Mouse (Mus musculus): Measurements from ENCODE around the gene Eif4g3. TPM values are rescaled to one million over a fixed set of nuclear protein-coding genes. Genes with fewer than 3 reads are reported as not detected.
A peak's percentile ranks its signal among the peaks of the same experiment; 100 is the strongest.

Eif4g3 gene
- total RNA-seq, 2 experiments from 2014 or later = 161 to 164 TPM

DNA sequence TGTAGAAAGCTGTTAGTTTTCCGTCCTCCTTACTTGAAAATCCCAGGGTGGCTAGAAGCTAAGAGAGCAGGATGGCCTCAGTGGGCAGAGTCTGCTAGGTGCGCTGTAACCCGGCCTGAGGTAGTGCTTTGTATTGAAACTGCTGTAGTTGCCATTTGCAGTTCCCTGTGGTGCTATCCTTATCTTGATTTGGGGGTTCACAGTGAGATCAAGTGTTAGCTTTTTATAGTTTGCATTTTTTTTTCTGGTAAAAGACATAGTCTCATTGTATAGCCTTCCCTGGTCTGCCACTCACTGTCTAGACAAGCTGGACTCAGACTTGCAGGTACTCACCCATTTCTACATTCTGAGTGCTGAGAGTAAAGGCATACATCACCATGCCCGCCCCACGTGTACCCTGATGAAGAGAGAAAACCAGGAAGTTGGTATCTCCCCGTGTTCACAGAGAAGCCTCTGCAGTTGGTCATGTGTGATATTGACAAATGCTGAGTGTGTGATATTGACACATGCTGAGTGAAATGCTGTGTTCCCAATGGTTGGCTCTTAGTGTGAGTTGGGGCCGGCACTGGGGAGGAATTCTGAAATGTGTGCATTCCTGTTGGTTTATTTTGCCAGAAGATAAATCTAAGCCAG, 98.9 kb downstream of the Eif4g3 start:
- DNase-seq (ENCODE audit: low spot score in 2 of 2) = no peak

- no peak for DNase-seq (ENCODE audit: low spot score in 2 of 2)
Observed at GRCm38 (mm10) chr4:138100456-138100855, 107.6 kb downstream of the Eif4g3 start.

DNA sequence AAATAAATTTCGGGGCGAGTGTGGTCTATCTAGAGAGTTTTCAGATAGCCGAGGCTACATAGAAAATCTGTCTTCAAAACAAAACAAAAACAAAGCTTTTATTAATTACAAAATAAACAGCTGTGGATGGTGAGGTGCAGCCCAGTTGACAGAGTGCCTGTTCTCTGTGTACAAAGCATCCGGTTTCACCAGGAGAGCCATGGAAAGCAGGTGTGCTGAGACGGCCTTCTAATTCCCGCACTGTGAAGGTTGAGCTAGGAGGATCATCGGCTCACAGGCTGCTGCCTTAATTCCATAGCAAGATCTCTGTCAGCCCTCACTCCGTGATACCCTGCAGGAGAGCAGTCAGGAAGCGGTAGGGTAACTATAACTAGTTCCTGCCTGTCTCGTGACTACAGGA, 109.0 kb downstream of the Eif4g3 start:
- no peak for DNase-seq (ENCODE audit: low spot score in 2 of 2)

- no peak for DNase-seq (ENCODE audit: low spot score in 2 of 2)
Observed at GRCm38 (mm10) chr4:138102413-138102812, 109.6 kb downstream of the Eif4g3 start.

DNA sequence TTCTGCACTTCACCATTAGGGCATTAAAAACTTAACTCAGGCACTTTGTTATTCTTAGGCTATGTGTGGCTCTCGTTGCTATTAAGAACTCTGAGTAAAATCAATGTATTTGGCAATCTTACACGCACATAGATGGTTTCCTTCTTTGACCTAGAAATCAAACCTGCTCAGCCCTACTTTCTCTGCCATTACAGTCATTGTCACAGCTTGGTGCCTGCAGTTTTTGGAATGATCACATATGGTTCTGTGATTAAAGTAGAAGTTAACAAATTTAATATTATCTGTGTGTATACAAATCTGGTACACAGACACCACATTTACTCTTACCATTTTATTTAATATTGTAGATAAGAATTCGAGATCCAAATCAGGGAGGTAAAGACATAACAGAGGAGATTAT, 112.1 kb downstream of the Eif4g3 start:
- DNase-seq (ENCODE audit: low spot score in 2 of 2) = no peak

- DNase-seq (ENCODE audit: low spot score in 2 of 2) = peak; percentile 68 to 72
Observed at GRCm38 (mm10) chr4:138107441-138108409, 114.9 kb downstream of the Eif4g3 start.

DNA sequence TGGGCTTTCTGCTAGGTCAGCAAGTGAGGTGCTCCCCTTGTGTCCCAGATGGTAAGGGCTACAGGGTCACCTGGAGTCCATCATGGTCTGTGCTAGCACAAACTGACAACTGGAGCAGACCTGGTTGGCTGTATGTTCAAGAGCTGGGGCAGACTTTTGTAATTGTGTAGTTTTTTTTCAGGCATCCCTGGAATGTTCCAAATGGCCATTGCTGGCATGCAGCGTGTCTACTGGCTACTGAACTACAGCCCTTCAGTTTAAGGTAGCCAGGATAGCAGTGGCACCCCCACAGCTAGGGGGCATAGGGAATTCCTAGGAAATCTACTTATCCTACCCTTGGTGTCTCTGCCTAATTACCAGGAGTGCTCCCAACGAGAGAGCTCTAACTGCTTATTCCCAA, 115.7 kb downstream of the Eif4g3 start:
- DNase-seq (ENCODE audit: low spot score in 2 of 2) = no peak

DNA sequence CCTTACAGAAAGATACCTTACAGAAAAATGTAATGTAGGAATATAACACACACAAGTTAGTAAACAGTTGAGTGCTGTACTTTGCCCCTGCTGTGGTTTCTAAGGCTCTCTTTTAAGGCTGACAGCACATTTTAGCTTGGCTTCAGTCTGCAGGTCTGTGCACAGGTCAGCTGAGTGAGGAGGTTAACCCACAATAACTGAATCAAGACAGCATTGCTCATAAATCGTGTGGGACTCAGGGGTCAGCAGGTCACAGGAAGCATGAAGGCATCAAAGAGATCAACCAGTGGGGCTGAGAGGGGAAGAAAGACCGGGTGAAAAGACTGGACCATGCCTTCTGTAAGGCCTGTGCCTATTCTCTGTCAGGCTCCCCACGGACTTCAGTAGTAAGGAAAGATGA, 116.5 kb downstream of the Eif4g3 start:
- no peak for DNase-seq (ENCODE audit: low spot score in 2 of 2)

GRCm38 (mm10) chr4:138111858-138112257, 119.0 kb downstream of the Eif4g3 start:
- peak in 1 of 2 experiments; percentile 36 for DNase-seq (ENCODE audit: low spot score in 2 of 2)

DNA sequence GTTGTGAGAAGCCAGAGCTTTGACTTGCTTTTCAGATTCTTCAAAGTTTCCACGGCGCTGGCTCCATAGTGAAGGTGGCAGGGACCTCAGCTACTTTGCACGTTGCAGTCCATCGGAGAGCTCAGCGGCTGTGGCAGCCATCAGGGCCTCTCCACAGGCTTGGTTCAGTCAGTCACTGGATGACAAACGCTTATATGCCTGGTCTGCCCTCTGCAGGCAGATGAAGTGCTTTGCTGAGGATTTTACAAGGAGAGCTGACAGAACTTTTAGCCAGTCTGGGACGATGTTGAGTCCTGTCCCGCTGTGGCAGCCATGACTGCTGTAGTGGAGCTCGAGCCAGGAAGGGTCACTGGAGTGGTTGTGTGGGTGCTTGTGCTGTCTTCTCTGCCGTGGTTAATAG, 126.9 kb downstream of the Eif4g3 start:
- peak; percentile 29 to 55 for DNase-seq (ENCODE audit: low spot score in 2 of 2)

DNA sequence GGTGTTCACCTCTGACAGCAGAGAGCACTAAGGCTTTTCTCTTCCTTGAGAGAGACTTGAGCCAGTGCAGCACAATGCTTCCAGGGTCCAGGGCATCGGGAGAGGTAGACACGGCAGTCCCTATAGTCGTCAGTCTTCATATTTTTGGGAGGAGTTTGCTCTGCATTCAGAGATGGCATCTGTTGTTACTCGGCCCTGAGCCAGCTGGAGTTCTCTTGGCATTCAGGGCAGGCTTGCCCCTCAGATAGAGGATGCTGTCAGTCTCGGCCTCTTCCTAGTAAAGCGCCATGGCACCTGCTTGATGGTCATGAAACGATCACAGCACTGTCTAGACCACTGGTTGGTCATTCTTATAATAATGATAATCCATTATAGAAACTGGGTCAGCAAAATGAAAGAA, 131.2 kb downstream of the Eif4g3 start:
- DNase-seq (ENCODE audit: low spot score in 2 of 2) = no peak

DNA sequence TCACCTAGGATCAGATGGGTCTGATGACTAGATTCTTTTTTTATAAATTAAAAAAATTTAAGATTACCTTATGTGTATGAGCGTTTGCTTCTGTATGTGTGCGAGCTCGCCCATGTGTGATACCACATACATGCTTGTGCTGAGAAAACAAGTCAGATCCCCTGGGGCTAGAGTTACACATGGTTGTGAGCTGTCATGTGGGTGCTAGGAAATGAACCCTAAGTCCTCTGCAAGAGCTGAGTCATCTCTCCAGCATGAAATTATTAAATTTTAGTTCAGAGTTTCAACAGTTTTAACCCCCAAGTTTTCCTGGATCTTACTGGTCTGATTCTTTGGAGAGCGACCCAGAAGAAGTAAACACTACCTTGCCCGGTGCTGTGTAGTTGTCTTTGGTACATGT, 134.5 kb downstream of the Eif4g3 start:
- no peak for DNase-seq (ENCODE audit: low spot score in 2 of 2)

DNA sequence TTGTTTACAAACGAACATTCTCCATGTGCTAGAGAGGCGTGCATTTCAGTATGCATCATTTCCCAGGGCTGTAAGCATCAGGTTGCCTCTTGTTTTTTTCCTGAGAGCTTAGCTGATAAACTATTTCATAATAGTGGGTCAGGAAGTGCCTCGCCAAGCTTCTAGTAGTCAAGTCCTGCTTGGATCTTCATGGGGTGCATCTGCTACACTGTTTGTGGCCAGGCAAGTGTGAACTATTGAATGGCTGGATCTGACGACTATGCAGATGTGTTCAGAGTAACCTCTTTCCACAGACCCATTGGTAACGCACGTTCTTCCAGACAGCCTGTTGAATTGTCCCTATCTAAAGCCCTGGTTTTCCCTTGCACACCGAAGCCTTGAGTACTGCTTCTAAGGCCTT, 135.0 kb downstream of the Eif4g3 start:
- no peak for DNase-seq (ENCODE audit: low spot score in 2 of 2)

DNA sequence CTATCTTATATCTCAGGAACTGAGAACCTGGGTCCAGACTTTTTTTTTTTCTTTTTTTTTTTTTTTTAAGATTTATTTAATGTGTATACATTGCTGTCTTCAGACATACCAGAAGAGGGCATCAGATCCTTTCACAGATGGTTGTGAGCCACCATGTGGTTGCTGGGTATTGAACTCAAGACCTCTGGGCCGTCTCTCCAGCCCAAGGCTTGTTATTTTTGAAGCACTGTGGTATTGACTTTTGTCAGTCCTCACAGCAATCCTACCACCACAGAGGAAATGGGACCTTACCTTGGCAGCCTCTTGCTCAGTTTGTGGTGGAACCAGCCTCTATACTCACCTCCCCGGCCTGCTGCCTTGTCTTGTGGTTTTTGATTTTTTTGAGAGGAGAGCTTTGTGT, 137.3 kb downstream of the Eif4g3 start:
- DNase-seq (ENCODE audit: low spot score in 2 of 2) = no peak

GRCm38 (mm10) chr4:138131226-138131625, 138.4 kb downstream of the Eif4g3 start:
- peak; percentile 29 to 39 for DNase-seq (ENCODE audit: low spot score in 2 of 2)

- DNase-seq (ENCODE audit: low spot score in 2 of 2) = no peak
Observed at GRCm38 (mm10) chr4:138131716-138132115, 138.9 kb downstream of the Eif4g3 start.

DNA sequence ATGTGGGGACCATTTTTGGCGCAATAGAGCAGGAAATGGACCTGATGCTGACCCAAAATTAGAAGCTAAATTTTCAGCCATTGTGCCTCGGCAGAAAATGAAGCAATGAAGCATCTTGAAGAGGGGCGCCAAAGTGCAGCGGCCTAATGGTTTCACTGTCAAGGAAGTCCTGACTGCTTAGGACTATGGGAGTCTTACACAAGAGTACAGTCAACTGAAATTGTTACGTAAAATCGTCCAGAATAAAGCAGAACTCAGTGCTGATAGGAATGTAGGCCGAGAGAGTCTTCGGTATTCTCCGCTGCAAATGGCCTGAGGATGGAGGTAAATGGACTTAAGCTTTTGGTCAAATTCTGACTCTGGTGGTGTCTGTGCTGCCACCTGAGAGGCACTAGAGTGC, 140.5 kb downstream of the Eif4g3 start:
- DNase-seq (ENCODE audit: low spot score in 2 of 2) = no peak

- DNase-seq (ENCODE audit: low spot score in 2 of 2) = no peak
Observed at GRCm38 (mm10) chr4:138137336-138137735, 144.5 kb downstream of the Eif4g3 start.

GRCm38 (mm10) chr4:138137804-138138203, 145.0 kb downstream of the Eif4g3 start:
- no peak for DNase-seq (ENCODE audit: low spot score in 2 of 2)

- no peak for DNase-seq (ENCODE audit: low spot score in 2 of 2)
Observed at GRCm38 (mm10) chr4:138138219-138138618, 145.4 kb downstream of the Eif4g3 start.

GRCm38 (mm10) chr4:138141358-138141757, 148.5 kb downstream of the Eif4g3 start:
- DNase-seq (ENCODE audit: low spot score in 2 of 2) = no peak

GRCm38 (mm10) chr4:138147176-138147575, 154.4 kb downstream of the Eif4g3 start:
- no peak for DNase-seq (ENCODE audit: low spot score in 2 of 2)
